Mouse (Mus musculus) olfactory bulb, adult 2 months (tissue): ENCODE measurements around the gene Gm19935.

Source experiments
- CTCF ChIP-seq: fragments of 200-500 bp; IDR thresholded peaks from 2 replicates; pipeline ENCODE4 v1.5.1; 2012; ENCODE audit warnings: low read depth, mild to moderate bottlenecking, low read length, moderate library complexity; ENCODE audit not compliant: insufficient read depth
- POLR2A ChIP-seq: fragments of 200-500 bp; IDR thresholded peaks from 2 replicates; pipeline ENCODE4 v1.6.1; 2012; ENCODE audit warnings: mild to moderate bottlenecking, low read depth, low read length, moderate library complexity; ENCODE audit not compliant: insufficient read depth

DNA sequence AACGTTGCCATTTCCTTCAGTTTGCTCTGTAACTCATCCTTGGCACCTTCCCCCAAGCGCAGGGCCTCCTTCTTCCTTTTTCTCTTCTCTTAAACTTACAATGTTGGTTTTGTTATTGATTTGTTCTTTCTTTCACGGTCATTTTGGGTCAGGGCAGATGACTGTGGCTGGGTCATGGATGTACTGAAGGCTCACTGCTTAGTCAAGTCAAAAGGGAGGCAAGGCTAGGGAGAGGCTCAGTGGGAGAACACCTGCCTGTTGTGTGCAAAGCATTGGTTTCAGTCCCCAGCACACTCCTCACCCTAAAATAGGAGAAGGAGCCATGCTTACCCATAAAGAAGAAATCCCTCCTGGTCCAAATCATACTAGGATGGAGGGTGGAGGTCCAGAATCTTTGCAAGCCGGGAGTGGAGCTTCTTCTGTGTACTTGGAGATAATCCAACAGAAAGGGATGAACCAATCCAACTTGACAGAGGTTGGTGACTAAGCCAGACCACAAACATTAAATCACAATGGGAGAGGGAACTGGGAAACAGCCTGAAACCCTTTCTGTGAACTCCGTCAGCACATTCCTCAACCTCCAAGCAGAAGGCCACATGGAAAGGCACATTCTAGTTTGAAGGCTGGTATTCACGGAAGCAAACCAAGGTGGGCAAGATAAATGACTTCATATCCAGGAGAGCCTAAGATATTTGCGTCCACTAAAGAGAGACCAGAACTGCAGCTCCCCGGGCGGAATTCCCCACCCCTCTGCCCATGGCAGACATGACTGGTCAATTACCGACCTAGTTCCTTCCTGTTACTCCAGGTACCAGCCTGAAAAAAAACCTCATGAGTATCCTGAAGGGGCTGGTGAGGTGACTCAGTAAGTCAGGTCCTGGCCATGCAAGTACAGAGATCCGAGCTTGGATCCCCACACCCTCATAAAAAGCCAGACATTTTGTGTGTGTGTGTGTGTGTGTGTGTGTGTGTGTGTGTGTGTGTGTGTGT lies 22.8 kb upstream of the Gm19935 start:
- TF ChIP-seq CTCF (no peak), POLR2A (no peak)
